Mouse (Mus musculus): ENCODE measurements at regions not wholly inside any gene's neighbourhood (a gene's known extent, or its start where the extent isn't known, plus 50 kb on each side); places are given as distances from the start of the nearest gene placed in this dataset.

GRCm38 (mm10) chr7:117150355-117150754 is 230.4 kb upstream of the Xylt1 start:
- TF ChIP-seq CTCF (IDR thresholded peaks at IDR 0.05) (no peak), EP300 (IDR thresholded peaks at IDR 0.05; ENCODE audit: insufficient read depth, low read depth, low read length) (no peak)

All from heart, adult 2 months (tissue).